Mouse (Mus musculus): ENCODE measurements around the gene Gpatch4. TPM values are rescaled to one million over a fixed set of nuclear protein-coding genes. Genes with fewer than 3 reads are reported as not detected.

Gpatch4 gene
- polyA plus RNA-seq (2012; rRNA removed): 22.8 and 45.2 TPM in 2 replicates

DNA sequence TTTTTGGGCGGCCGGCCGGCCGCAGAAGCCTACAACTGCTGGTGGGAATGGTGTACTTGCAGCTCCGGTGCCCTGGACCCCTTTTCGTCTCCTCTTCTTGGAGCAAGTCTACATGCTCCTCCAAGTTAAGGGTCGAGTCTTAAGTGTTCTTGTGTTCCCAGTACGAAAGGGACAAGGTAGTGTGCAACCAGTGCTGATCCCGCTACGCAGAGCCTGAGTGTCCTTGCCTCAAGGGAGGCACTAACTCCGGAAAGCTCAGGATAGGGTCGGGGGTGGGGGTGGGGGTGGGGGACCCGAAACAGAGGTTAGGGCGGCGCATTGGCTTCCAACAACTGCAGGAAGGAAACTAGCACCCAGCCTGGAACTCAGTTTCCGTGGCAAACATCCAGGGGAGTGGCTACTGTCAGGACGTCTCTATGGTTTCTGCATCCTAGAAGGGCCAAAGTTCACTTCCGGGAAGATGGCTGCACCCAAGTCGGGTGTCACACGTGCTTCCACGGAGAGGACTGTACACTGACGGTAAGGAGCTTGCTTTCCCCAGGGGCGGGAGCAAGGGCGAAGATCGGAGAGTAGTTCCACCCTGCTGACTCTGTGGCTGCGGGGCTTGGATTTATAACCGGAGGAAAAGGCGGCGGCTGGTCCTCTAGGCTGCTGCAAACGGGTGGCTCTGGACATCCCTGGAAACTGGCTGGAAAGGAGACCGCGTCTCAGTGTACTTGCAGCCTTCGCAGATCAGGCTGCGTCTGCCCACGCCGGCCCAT is at the start of gene Gpatch4:
Gene Gpatch4, plus strand, starts transcription at position 448 of the 761 bp plus-strand sequence.

DNA sequence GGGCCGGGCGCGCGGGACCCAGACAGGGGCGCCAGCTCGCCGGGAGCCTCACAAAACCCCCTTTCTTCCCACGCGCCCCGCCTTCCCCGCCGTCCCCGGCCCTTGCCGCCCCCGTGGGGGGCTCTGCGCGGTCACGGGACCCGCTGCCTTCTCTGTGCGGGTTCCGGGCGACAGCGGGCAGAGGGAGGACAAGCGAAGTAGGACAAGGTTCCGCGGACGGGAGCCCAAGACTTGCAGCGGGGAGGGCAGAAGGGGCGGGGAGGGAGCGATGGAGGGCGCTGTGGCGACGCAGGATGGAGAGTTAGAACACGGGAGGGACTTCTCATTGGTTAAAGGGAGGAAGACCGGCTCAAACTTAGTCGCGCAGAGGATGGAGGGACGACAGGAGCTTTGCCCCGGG is 42.7 kb upstream of the Gpatch4 start, which contains the start of gene Bcan:
Gene Bcan, minus strand, starts transcription at position 50 of the 400 bp plus-strand sequence.

DNA sequence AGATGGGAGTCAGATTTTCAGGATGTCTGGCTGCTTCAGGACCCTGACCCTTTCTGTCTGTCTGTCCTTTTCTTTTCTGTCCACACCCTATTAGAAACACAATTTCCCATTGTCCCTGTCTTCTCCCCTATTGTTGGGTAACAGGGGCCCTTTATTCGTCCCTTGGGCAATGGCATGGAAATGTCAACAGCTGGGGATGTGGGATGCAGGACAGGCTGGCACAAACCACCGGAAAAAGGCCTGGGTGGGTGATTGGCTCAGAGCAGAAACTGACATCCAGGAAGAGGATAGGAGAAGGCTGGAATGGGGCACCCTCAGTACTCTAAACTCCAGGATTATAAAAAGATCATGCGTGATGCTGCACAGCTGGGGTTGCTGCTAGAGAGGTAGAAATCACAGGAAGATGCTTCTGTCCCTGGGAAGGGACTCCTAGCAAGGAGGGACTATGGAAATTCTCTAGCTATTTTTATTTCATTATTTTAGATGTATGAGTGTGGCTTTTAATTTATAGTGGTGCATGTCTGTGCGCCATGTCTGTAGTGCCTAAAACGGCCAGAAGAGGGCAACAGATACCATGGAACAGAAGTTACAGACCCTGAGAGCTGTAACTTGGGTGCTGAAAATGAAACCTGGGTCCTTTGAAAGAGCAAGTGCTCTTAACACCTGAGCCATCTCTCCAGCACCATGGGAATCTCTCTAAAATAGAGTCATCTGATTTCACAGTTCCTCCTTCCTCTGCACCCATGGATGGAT is 15.3 kb upstream of the Gpatch4 start, which contains the start of gene Hapln2:
Gene Hapln2, minus strand, starts transcription at position 150 of the 753 bp plus-strand sequence.

DNA sequence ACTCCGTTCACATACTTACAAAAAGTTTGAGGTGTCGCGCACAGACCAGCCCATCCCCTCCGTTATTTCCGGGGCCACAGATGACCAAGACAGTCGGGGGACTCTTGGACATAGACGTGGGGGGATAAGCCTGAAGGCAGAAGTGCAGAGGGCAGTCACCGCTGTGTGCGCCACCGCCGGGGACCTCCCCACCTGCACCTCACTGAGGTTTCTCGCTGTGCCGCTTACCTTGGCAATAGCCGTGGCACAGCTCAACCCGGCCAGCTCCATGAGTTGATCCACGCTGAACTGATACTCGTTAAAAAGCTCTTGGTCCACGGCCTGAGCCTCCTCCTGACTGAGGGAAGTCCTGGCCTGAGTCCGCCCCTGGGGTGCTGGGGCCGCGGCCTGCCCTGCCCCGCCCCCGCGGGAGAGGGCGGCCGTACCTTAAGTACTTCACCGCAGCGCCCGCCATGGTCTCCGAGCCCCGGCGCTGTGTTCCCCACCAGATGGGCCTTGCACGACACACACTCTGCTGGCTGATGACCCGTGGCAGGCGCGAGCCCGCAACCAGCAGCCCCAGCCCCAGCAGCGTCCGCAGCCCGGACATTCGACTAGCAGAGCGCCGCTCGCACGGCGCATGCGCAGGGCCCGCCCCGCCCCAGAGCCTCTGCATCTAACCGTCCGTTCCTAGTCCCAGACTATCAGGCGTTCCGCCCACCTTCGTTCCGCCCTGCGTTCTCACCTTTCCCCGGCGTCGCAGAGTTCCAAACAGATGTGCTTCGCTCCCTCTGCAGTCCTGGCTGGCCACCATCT is 15.2 kb downstream of the Gpatch4 start, which contains the start of gene Naxe:
Gene Naxe, minus strand, starts transcription at position 594 of the 795 bp plus-strand sequence.

DNA sequence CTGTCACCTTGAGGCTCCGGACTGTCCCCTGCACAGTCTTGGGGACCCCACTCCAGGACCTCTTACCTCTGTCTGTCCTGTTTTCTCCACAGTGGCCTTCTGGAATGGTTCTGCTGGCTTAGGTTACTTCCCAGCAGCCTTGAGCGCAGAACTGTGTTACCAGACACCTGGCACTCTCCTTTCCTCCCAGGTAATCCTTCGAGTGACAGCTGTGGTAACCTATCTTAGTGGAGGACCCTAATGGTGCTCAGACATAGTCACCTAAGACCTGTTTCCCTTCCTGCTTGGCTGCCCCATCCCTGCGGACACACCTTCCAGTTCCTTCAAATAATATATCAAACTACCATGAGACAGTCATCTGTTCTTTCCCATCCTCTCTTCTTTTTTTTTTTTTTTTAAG is 35.3 kb downstream of the Gpatch4 start, which contains the start of gene Ttc24:
Gene Ttc24, minus strand, starts transcription at position 101 of the 400 bp plus-strand sequence.

DNA sequence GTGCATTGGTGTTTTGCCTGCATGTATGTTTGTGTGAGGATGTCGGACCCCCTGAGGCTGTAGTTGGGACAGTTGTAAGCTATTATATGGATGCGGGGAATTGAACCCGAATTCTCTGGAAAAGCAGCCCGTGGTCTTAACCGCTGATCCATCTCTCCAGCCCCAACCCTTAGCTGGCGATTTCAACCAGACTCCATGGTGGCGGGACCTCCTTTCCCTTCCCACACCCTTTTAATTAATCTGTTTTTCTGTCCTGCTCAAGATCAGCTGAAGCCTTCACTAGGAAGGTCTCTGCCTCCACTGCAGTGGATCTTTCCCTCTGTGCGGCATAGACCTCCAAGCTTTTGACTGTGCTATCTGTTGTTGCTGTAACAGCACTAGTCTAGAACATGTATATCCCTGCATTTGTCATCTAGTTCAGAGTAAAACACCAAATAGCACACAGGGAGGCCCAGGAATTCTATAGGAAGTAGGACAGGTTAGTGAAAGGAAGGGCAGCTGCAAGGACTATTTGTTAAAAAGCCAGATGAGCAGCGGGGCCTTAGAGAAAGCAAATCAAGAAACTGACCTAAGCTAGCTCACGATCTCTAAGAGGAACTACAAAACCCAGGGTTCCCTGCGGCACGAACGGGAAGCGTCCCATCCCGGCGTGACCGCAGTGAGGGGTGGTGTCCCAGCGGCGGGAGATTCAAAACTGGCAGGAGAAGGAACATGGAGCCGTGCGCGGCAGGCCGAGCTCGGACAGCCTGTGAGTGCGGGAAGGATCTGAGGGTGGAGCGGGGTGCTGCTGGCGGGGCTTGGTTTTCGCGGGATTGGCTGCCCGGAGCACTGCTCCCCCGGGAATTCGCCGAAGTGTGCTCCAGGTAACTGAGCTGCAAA is 38.7 kb downstream of the Gpatch4 start, which contains the start of gene Iqgap3:
Gene Iqgap3, plus strand, starts transcription at position 627 of the 879 bp plus-strand sequence.

Other genes with a start within 250 kb of the Gpatch4 start
- 4.3 and 7.1 TPM in 2 replicates for gene Ntrk1, start 247.9 kb upstream of the Gpatch4 start, polyA plus RNA-seq (2012; rRNA removed)
- gene Insrr, start 246.2 kb upstream of the Gpatch4 start, polyA plus RNA-seq (2012; rRNA removed): 1.1 and 1.8 TPM in 2 replicates
- gene Pear1, start 218.8 kb upstream of the Gpatch4 start, polyA plus RNA-seq (2012; rRNA removed): 12.5 and 18.4 TPM in 2 replicates
- 0.02 TPM in 1 of 2 replicates, not detected in the other for gene Sh2d2a, start 196.4 kb upstream of the Gpatch4 start, polyA plus RNA-seq (2012; rRNA removed)
- 55.2 and 62.6 TPM in 2 replicates for gene Prcc, start 157.5 kb upstream of the Gpatch4 start, polyA plus RNA-seq (2012; rRNA removed)
- 241 and 830 TPM in 2 replicates for gene Hdgf, start 136.8 kb upstream of the Gpatch4 start, polyA plus RNA-seq (2012; rRNA removed)
- gene Mrpl24, start 123.6 kb upstream of the Gpatch4 start, polyA plus RNA-seq (2012; rRNA removed): 127 and 138 TPM in 2 replicates
- gene Isg20l2, start 112.8 kb upstream of the Gpatch4 start, polyA plus RNA-seq (2012; rRNA removed): 36.5 and 49.1 TPM in 2 replicates
- gene Rrnad1, start 112.4 kb upstream of the Gpatch4 start, polyA plus RNA-seq (2012; rRNA removed): 39.7 and 44.0 TPM in 2 replicates
- gene Crabp2, start 94.4 kb upstream of the Gpatch4 start, polyA plus RNA-seq (2012; rRNA removed): 308 and 462 TPM in 2 replicates
- 85.7 and 264 TPM in 2 replicates for gene Nes, start 72.0 kb upstream of the Gpatch4 start, polyA plus RNA-seq (2012; rRNA removed)
- gene Bcan, start 42.9 kb upstream of the Gpatch4 start, polyA plus RNA-seq (2012; rRNA removed): 0.38 and 0.47 TPM in 2 replicates
- gene Hapln2, start 15.5 kb upstream of the Gpatch4 start, polyA plus RNA-seq (2012; rRNA removed): 0.24 and 0.36 TPM in 2 replicates
- 59.9 and 77.1 TPM in 2 replicates for gene Naxe, start 15.4 kb downstream of the Gpatch4 start, polyA plus RNA-seq (2012; rRNA removed)
- gene Ttc24, start 35.2 kb downstream of the Gpatch4 start, polyA plus RNA-seq (2012; rRNA removed): not detected in 2 replicates
- 23.1 and 28.6 TPM in 2 replicates for gene Iqgap3, start 38.9 kb downstream of the Gpatch4 start, polyA plus RNA-seq (2012; rRNA removed)
- gene Mef2d, start 99.3 kb downstream of the Gpatch4 start, polyA plus RNA-seq (2012; rRNA removed): 22.3 and 32.4 TPM in 2 replicates
- 0.49 and 0.53 TPM in 2 replicates for gene Rhbg, start 211.6 kb downstream of the Gpatch4 start, polyA plus RNA-seq (2012; rRNA removed)
- gene Gm38392, start 244.1 kb downstream of the Gpatch4 start, polyA plus RNA-seq (2012; rRNA removed): 0.15 and 0.20 TPM in 2 replicates